Mouse (Mus musculus) limb, embryonic 11.5 days (tissue): Measurements from ENCODE around the gene Fcgr3. TPM values are rescaled to one million over a fixed set of nuclear protein-coding genes. Genes with fewer than 3 reads are reported as not detected.
A peak's percentile ranks its signal among the peaks of the same experiment; 100 is the strongest.
"Not testable (repeated sequence)": the region's sequence is repeated elsewhere in the genome, so short reads cannot be mapped to it uniquely, and the experiment has no call there.

Experiments used
- ATAC-seq: fragments of 200-750 bp; cut with Nextera tagmentation; 2 replicates; pipeline ENCODE4 v1.8.0; 2017; ENCODE audit warnings: low read depth; ENCODE audit not compliant: insufficient number of reproducible peaks, low FRiP score, low TSS enrichment
- DNase-seq: peaks from one replicate; pipeline ENCODE4 v3.0.0-alpha.2; 2015; ENCODE audit warnings: low spot score
- H3K27ac ChIP-seq: fragments of 300-500 bp; sonication (generic); replicated peaks from 2 replicates; pipeline ENCODE4 v1.5.1; 2014; ENCODE audit warnings: low read depth, mild to moderate bottlenecking, low read length
- H3K27me3 ChIP-seq: fragments of 300-500 bp; sonication (generic); 2 replicates; pipeline ENCODE4 v1.6.1; 2014; ENCODE audit warnings: mild to moderate bottlenecking, low read length, mixed read lengths; ENCODE audit not compliant: control insufficient read depth, insufficient read depth
- H3K36me3 ChIP-seq: fragments of 300-500 bp; sonication (generic); 2 replicates; pipeline ENCODE4 v1.6.1; 2014; ENCODE audit warnings: mild to moderate bottlenecking, low read length, moderate library complexity, mixed read lengths; ENCODE audit not compliant: control insufficient read depth, insufficient read depth
- H3K4me1 ChIP-seq: fragments of 300-500 bp; sonication (generic); 2 replicates; pipeline ENCODE4 v1.6.1; 2014; ENCODE audit warnings: low read length, mixed read lengths; ENCODE audit not compliant: control insufficient read depth, insufficient read depth
- H3K4me2 ChIP-seq: fragments of 300-500 bp; sonication (generic); 2 replicates; pipeline ENCODE4 v1.6.1; 2014; ENCODE audit warnings: low read depth, mild to moderate bottlenecking, moderate library complexity; ENCODE audit not compliant: severe bottlenecking
- H3K4me3 ChIP-seq: fragments of 300-500 bp; sonication (generic); 2 replicates; pipeline ENCODE4 v1.5.1; 2014; ENCODE audit warnings: low read depth, low read length
- H3K9ac ChIP-seq: fragments of 300-500 bp; sonication (generic); 2 replicates; pipeline ENCODE4 v1.6.1; 2014; ENCODE audit warnings: mild to moderate bottlenecking, low read length
- H3K9me3 ChIP-seq: fragments of 300-500 bp; sonication (generic); 2 replicates; pipeline ENCODE4 v1.6.1; 2016; ENCODE audit warnings: low read length; ENCODE audit not compliant: control insufficient read depth
- WGBS: fragments of 180-500 bp; shearing (Covaris S2); extraction: QIAGEN DNeasy Blood & Tissue Kit; methylation state at CpG from one replicate; pipeline ENCODE4 v1.1.7; 2014; 5-methylcytosine and 5-hydroxymethylcytosine counted together
- polyA plus RNA-seq: library from polyadenylated mRNA; unstranded; fragments of >200 nt; fragmentation: Nextera tagmentation; extraction: Ambion mirVana; gene quantifications from 2 replicates; pipeline ENCODE4 v1.2.1, GENCODE M21; 2014

Fcgr3 gene
- polyA plus RNA-seq, 1 experiment from 2014 or later, result 4.7 TPM

- not testable (repeated sequence) for H3K4me3 ChIP-seq, H3K36me3 ChIP-seq, H3K9me3 ChIP-seq, DNase-seq, H3K27ac ChIP-seq, H3K9ac ChIP-seq, H3K4me2 ChIP-seq, H3K4me1 ChIP-seq
- 25% methylated on average over 2 of the region's 10 CpGs for WGBS
- peaks cover 24% of the 10 kb centered on the region for H3K27me3 ChIP-seq
- peak; percentile 31 for ATAC-seq
Measured at GRCm38 (mm10) chr1:171066583-171066982, 1.8 kb upstream of the Fcgr3 start.

GRCm38 (mm10) chr1:171065768-171066167, 1.0 kb upstream of the Fcgr3 start:
- not testable (repeated sequence) for H3K9ac ChIP-seq, H3K4me1 ChIP-seq, DNase-seq, H3K9me3 ChIP-seq, H3K4me2 ChIP-seq, H3K27ac ChIP-seq, H3K36me3 ChIP-seq
- 6% methylated on average over 26 of the region's 45 CpGs for WGBS
- H3K4me3 ChIP-seq, result peak overlapping the region; percentile 20; the same call in 1 of the 2 replicates
- H3K27me3 ChIP-seq, result peaks cover 23% of the 10 kb centered on the region
- ATAC-seq, result peak; percentile 0; the same call in 1 of the 2 replicates

GRCm38 (mm10) chr1:171065243-171065587, 480 bp upstream of the Fcgr3 start:
- peak overlapping the region; percentile 21; the same call in 1 of the 2 replicates for H3K4me3 ChIP-seq
- H3K36me3 ChIP-seq, DNase-seq, H3K9ac ChIP-seq, H3K27ac ChIP-seq, H3K4me1 ChIP-seq, H3K9me3 ChIP-seq: not testable (repeated sequence)
- H3K27me3 ChIP-seq, result peaks cover 23% of the 10 kb centered on the region
- ATAC-seq, result peak; percentile 31
- H3K4me2 ChIP-seq, result 0 out of 2 replicates have a peak overlapping the region, but pooled peaks have one; percentile 25
- WGBS, result 0% methylated on average over 14 of the region's 35 CpGs

- Histone ChIP-seq H3K4me3 (peak overlapping the region; percentile 21), H3K27me3 (peaks cover 15% of the 10 kb centered on the region), H3K4me2 (peak overlapping the region; percentile 26)
- H3K9ac ChIP-seq, H3K4me1 ChIP-seq, H3K36me3 ChIP-seq, H3K9me3 ChIP-seq, H3K27ac ChIP-seq: not testable (repeated sequence)
- peak; percentile 77 for ATAC-seq
- peak; percentile 67 for DNase-seq
- WGBS, result 8% methylated on average over 37 of the region's 61 CpGs
Measured at GRCm38 (mm10) chr1:171063569-171064490, 905 bp downstream of the Fcgr3 start.

- H3K9ac ChIP-seq, result no peak overlapping the region
- no peak overlapping the region for H3K27ac ChIP-seq
- H3K36me3 ChIP-seq, result no peaks in the 10 kb centered on the region
- H3K27me3 ChIP-seq, result peaks cover 11% of the 10 kb centered on the region
- no peak for ATAC-seq
- H3K4me2 ChIP-seq, result no peak overlapping the region
- 90% methylated on average over 3 of the region's 3 CpGs for WGBS
- H3K9me3 ChIP-seq, result no peaks in the 10 kb centered on the region
- H3K4me1 ChIP-seq, result 0 out of 2 replicates have a peak, but pooled peaks cover 2% of the 10 kb centered on the region
- H3K4me3 ChIP-seq, result no peak overlapping the region
- no peak for DNase-seq
Measured at GRCm38 (mm10) chr1:171061566-171061965, 3.2 kb downstream of the Fcgr3 start.

GRCm38 (mm10) chr1:171060392-171060791, 4.3 kb downstream of the Fcgr3 start:
- Histone ChIP-seq H3K36me3 (no peaks in the 10 kb centered on the region), H3K4me3 (no peak overlapping the region), H3K9me3 (no peaks in the 10 kb centered on the region), H3K9ac (no peak overlapping the region), H3K27ac (no peak overlapping the region), H3K4me1 (0 out of 2 replicates have a peak, but pooled peaks cover 2% of the 10 kb centered on the region), H3K4me2 (no peak overlapping the region), H3K27me3 (peaks cover 11% of the 10 kb centered on the region)
- WGBS, result 30% methylated on average over 10 of the region's 10 CpGs
- no peak for ATAC-seq
- no peak for DNase-seq

- Histone ChIP-seq H3K4me1 (0 out of 2 replicates have a peak, but pooled peaks cover 2% of the 10 kb centered on the region), H3K4me2 (no peak overlapping the region), H3K4me3 (no peak overlapping the region), H3K36me3 (no peaks in the 10 kb centered on the region), H3K9me3 (no peaks in the 10 kb centered on the region), H3K27ac (no peak overlapping the region), H3K27me3 (peaks cover 4% of the 10 kb centered on the region), H3K9ac (no peak overlapping the region)
- no peak for DNase-seq
- no peak for ATAC-seq
- 89% methylated on average over 2 of the region's 2 CpGs for WGBS
Measured at GRCm38 (mm10) chr1:171059203-171059602, 5.5 kb downstream of the Fcgr3 start.

- Histone ChIP-seq H3K4me3 (no peak overlapping the region), H3K27ac (no peak overlapping the region), H3K27me3 (no peaks in the 10 kb centered on the region), H3K4me1 (no peaks in the 10 kb centered on the region), H3K9ac (no peak overlapping the region), H3K9me3 (no peaks in the 10 kb centered on the region), H3K4me2 (no peak overlapping the region), H3K36me3 (no peaks in the 10 kb centered on the region)
- 89% methylated on average over 5 of the region's 5 CpGs for WGBS
- DNase-seq (no peak), ATAC-seq (no peak)
Measured at GRCm38 (mm10) chr1:171057253-171057652, 7.5 kb downstream of the Fcgr3 start.
